Mouse (Mus musculus) kidney, adult 9 months (tissue): ENCODE data around the gene Deup1.

Experiments
- DNase-seq: peaks from one replicate; pipeline ENCODE4 v3.0.0; 2022

The Deup1 gene

GRCm38 (mm10) chr9:15531204-15531603 is 96.5 kb downstream of the Deup1 start:
- DNase-seq: no peak

- no peak for DNase-seq
Observed at GRCm38 (mm10) chr9:15529965-15530320, 97.8 kb downstream of the Deup1 start.

GRCm38 (mm10) chr9:15529275-15529964 is 98.3 kb downstream of the Deup1 start:
- no peak for DNase-seq

GRCm38 (mm10) chr9:15528368-15528767 is 99.4 kb downstream of the Deup1 start:
- DNase-seq: no peak

- DNase-seq: no peak
Observed at GRCm38 (mm10) chr9:15527846-15528245, 99.9 kb downstream of the Deup1 start.

- DNase-seq: no peak
Observed at GRCm38 (mm10) chr9:15526539-15526938, 101.2 kb downstream of the Deup1 start.

- DNase-seq: peak; percentile 46
Observed at GRCm38 (mm10) chr9:15525246-15525645, 102.5 kb downstream of the Deup1 start.

GRCm38 (mm10) chr9:15523646-15524045 is 104.1 kb downstream of the Deup1 start:
- no peak for DNase-seq

- no peak for DNase-seq
Observed at GRCm38 (mm10) chr9:15522887-15523286, 104.8 kb downstream of the Deup1 start.

- no peak for DNase-seq
Observed at GRCm38 (mm10) chr9:15522348-15522747, 105.4 kb downstream of the Deup1 start.

- no peak for DNase-seq
Observed at GRCm38 (mm10) chr9:15517979-15518378, 109.8 kb downstream of the Deup1 start.

GRCm38 (mm10) chr9:15516007-15516406 is 111.7 kb downstream of the Deup1 start:
- no peak for DNase-seq

GRCm38 (mm10) chr9:15512918-15513317 is 114.8 kb downstream of the Deup1 start:
- no peak for DNase-seq

GRCm38 (mm10) chr9:15510557-15511310 is 117.0 kb downstream of the Deup1 start:
- no peak for DNase-seq
